Mouse (Mus musculus): Measurements from ENCODE around the gene Bmp10. TPM values are rescaled to one million over a fixed set of nuclear protein-coding genes. Genes with fewer than 3 reads are reported as not detected.

Gene Bmp10
- not detected in 2 replicates for polyA plus RNA-seq (2016; fragmentation: Nextera tagmentation; extraction: Ambion mirVana)

GRCm38 (mm10) chr6:87428487-87429044 is at the start of gene Bmp10:
Gene Bmp10 (plus strand): TSS chr6:87428994.
- Histone ChIP-seq H3K36me3 (no peaks in the 10 kb centered on the region), H3K4me1 (replicated peaks) (peaks cover 3% of the 10 kb centered on the region; the same call in 1 of the 2 replicates), H3K27ac (no peak within 1 kb of the TSS), H3K9me3 (no peaks in the 10 kb centered on the region), H3K4me3 (no peak within 1 kb of the TSS), H3K27me3 (ENCODE audit: insufficient read depth, poor library complexity, severe bottlenecking) (0 out of 2 replicates have a peak, but pooled peaks cover 9% of the 10 kb centered on the region)
- 78% methylated on average over 7 of the region's 7 CpGs for WGBS
- DNase-seq (ENCODE audit: low spot score) = no peak

- Histone ChIP-seq H3K27ac (no peak overlapping the region), H3K4me1 (replicated peaks) (peaks cover 11% of the 10 kb centered on the region), H3K27me3 (ENCODE audit: insufficient read depth, poor library complexity, severe bottlenecking) (peaks cover 43% of the 10 kb centered on the region), H3K4me3 (peak overlapping the region; percentile 48), H3K36me3 (no peaks in the 10 kb centered on the region), H3K9me3 (no peaks in the 10 kb centered on the region)
- no peak for DNase-seq (ENCODE audit: low spot score)
- 9% methylated on average over 24 of the region's 24 CpGs for WGBS
Observed at GRCm38 (mm10) chr6:87383926-87384691, 44.7 kb upstream of the Bmp10 start.

- WGBS = 58% methylated on average over 6 of the region's 6 CpGs
- no peak overlapping the region for H3K4me3 ChIP-seq
- DNase-seq (ENCODE audit: low spot score) = no peak
- peaks cover 43% of the 10 kb centered on the region for H3K27me3 ChIP-seq (ENCODE audit: insufficient read depth, poor library complexity, severe bottlenecking)
- peaks cover 17% of the 10 kb centered on the region for H3K4me1 ChIP-seq (replicated peaks)
- H3K9me3 ChIP-seq = no peaks in the 10 kb centered on the region
- no peak overlapping the region for H3K27ac ChIP-seq
- no peaks in the 10 kb centered on the region for H3K36me3 ChIP-seq
Observed at GRCm38 (mm10) chr6:87384761-87385160, 44.0 kb upstream of the Bmp10 start.

- no peaks in the 10 kb centered on the region for H3K9me3 ChIP-seq
- 14% methylated on average over 7 of the region's 7 CpGs for WGBS
- no peak overlapping the region for H3K4me3 ChIP-seq
- peaks cover 17% of the 10 kb centered on the region for H3K4me1 ChIP-seq (replicated peaks)
- no peak overlapping the region for H3K27ac ChIP-seq
- no peaks in the 10 kb centered on the region for H3K36me3 ChIP-seq
- peaks cover 43% of the 10 kb centered on the region for H3K27me3 ChIP-seq (ENCODE audit: insufficient read depth, poor library complexity, severe bottlenecking)
- peak; percentile 63 for DNase-seq (ENCODE audit: low spot score)
Observed at GRCm38 (mm10) chr6:87386203-87386602, 42.6 kb upstream of the Bmp10 start.

- no peaks in the 10 kb centered on the region for H3K9me3 ChIP-seq
- H3K27me3 ChIP-seq (ENCODE audit: insufficient read depth, poor library complexity, severe bottlenecking) = peaks cover 43% of the 10 kb centered on the region
- no peaks in the 10 kb centered on the region for H3K36me3 ChIP-seq
- H3K27ac ChIP-seq = no peak overlapping the region
- no peak for DNase-seq (ENCODE audit: low spot score)
- H3K4me3 ChIP-seq = no peak overlapping the region
- 87% methylated on average over 10 of the region's 10 CpGs for WGBS
- peaks cover 17% of the 10 kb centered on the region for H3K4me1 ChIP-seq (replicated peaks)
Observed at GRCm38 (mm10) chr6:87386681-87387080, 42.1 kb upstream of the Bmp10 start.

- H3K4me1 ChIP-seq (replicated peaks) = peaks cover 21% of the 10 kb centered on the region
- peak within 1 kb of the TSS; percentile 40; the same call in 1 of the 2 replicates for H3K27ac ChIP-seq
- H3K27me3 ChIP-seq (ENCODE audit: insufficient read depth, poor library complexity, severe bottlenecking) = peaks cover 25% of the 10 kb centered on the region
- H3K9me3 ChIP-seq = no peaks in the 10 kb centered on the region
- H3K36me3 ChIP-seq = no peaks in the 10 kb centered on the region
- DNase-seq (ENCODE audit: low spot score) = no peak
- H3K4me3 ChIP-seq = no peak within 1 kb of the TSS
- 68% methylated on average over 7 of the region's 7 CpGs for WGBS
Observed at GRCm38 (mm10) chr6:87388877-87389276, 39.9 kb upstream of the Bmp10 start, which contains the start of gene Gkn3. Gene Gkn3 (minus strand): TSS chr6:87388935.

GRCm38 (mm10) chr6:87389455-87389989 is 39.3 kb upstream of the Bmp10 start:
- Histone ChIP-seq H3K4me1 (replicated peaks) (peaks cover 18% of the 10 kb centered on the region), H3K4me3 (no peak overlapping the region), H3K27ac (peak overlapping the region; percentile 40; the same call in 1 of the 2 replicates), H3K9me3 (no peaks in the 10 kb centered on the region), H3K36me3 (no peaks in the 10 kb centered on the region), H3K27me3 (ENCODE audit: insufficient read depth, poor library complexity, severe bottlenecking) (peaks cover 24% of the 10 kb centered on the region)
- WGBS = 35% methylated on average over 5 of the region's 5 CpGs
- no peak for DNase-seq (ENCODE audit: low spot score)

- Histone ChIP-seq H3K4me1 (replicated peaks) (peaks cover 18% of the 10 kb centered on the region), H3K9me3 (no peaks in the 10 kb centered on the region), H3K4me3 (no peak overlapping the region), H3K27ac (no peak overlapping the region), H3K27me3 (ENCODE audit: insufficient read depth, poor library complexity, severe bottlenecking) (no peaks in the 10 kb centered on the region), H3K36me3 (no peaks in the 10 kb centered on the region)
- no peak for DNase-seq (ENCODE audit: low spot score)
- 72% methylated on average over 8 of the region's 8 CpGs for WGBS
Observed at GRCm38 (mm10) chr6:87393466-87394205, 35.2 kb upstream of the Bmp10 start.

- no peak for DNase-seq (ENCODE audit: low spot score)
- Histone ChIP-seq H3K27me3 (ENCODE audit: insufficient read depth, poor library complexity, severe bottlenecking) (no peaks in the 10 kb centered on the region), H3K9me3 (no peaks in the 10 kb centered on the region), H3K4me1 (replicated peaks) (peaks cover 12% of the 10 kb centered on the region), H3K4me3 (no peak overlapping the region), H3K36me3 (no peaks in the 10 kb centered on the region), H3K27ac (no peak overlapping the region)
- 85% methylated on average over 9 of the region's 9 CpGs for WGBS
Observed at GRCm38 (mm10) chr6:87394783-87395182, 34.0 kb upstream of the Bmp10 start.

GRCm38 (mm10) chr6:87399137-87399536 is 29.7 kb upstream of the Bmp10 start:
- Histone ChIP-seq H3K27ac (no peak overlapping the region), H3K9me3 (no peaks in the 10 kb centered on the region), H3K36me3 (no peaks in the 10 kb centered on the region), H3K4me3 (no peak overlapping the region), H3K27me3 (ENCODE audit: insufficient read depth, poor library complexity, severe bottlenecking) (no peaks in the 10 kb centered on the region), H3K4me1 (replicated peaks) (peaks cover 6% of the 10 kb centered on the region)
- 3% methylated on average over 5 of the region's 5 CpGs for WGBS
- DNase-seq (ENCODE audit: low spot score) = peak; percentile 76

GRCm38 (mm10) chr6:87399886-87400566 is 28.8 kb upstream of the Bmp10 start:
- no peak overlapping the region for H3K4me3 ChIP-seq
- no peak for DNase-seq (ENCODE audit: low spot score)
- peaks cover 6% of the 10 kb centered on the region for H3K4me1 ChIP-seq (replicated peaks)
- H3K9me3 ChIP-seq = no peaks in the 10 kb centered on the region
- 60% methylated on average over 4 of the region's 4 CpGs for WGBS
- H3K27me3 ChIP-seq (ENCODE audit: insufficient read depth, poor library complexity, severe bottlenecking) = no peaks in the 10 kb centered on the region
- H3K36me3 ChIP-seq = no peaks in the 10 kb centered on the region
- no peak overlapping the region for H3K27ac ChIP-seq

- no peaks in the 10 kb centered on the region for H3K27me3 ChIP-seq (ENCODE audit: insufficient read depth, poor library complexity, severe bottlenecking)
- peaks cover 6% of the 10 kb centered on the region for H3K4me1 ChIP-seq (replicated peaks)
- H3K9me3 ChIP-seq = no peaks in the 10 kb centered on the region
- H3K27ac ChIP-seq = no peak overlapping the region
- no peaks in the 10 kb centered on the region for H3K36me3 ChIP-seq
- 80% methylated on average over 6 of the region's 6 CpGs for WGBS
- no peak for DNase-seq (ENCODE audit: low spot score)
- no peak overlapping the region for H3K4me3 ChIP-seq
Observed at GRCm38 (mm10) chr6:87401456-87401855, 27.3 kb upstream of the Bmp10 start.
